Mouse (Mus musculus) limb, embryonic 15.5 days (tissue): ENCODE data around the gene Tob2. TPM values are rescaled to one million over a fixed set of nuclear protein-coding genes. Genes with fewer than 3 reads are reported as not detected.

ENCODE experiments used
- ATAC-seq: fragments of 200-750 bp; cut with Nextera tagmentation; 2 replicates; pipeline ENCODE4 v1.8.0; 2017; ENCODE audit warnings: low read depth, moderate TSS enrichment; ENCODE audit not compliant: insufficient number of reproducible peaks, low FRiP score, low TSS enrichment
- H3K27ac ChIP-seq: fragments of 300-500 bp; sonication (generic); 2 replicates; pipeline ENCODE4 v1.5.1; 2015; ENCODE audit warnings: moderate library complexity, mild to moderate bottlenecking, inconsistent platforms
- H3K27me3 ChIP-seq: fragments of 300-500 bp; sonication (generic); 2 replicates; pipeline ENCODE4 v1.6.1; 2015; ENCODE audit warnings: inconsistent platforms
- H3K36me3 ChIP-seq: fragments of 300-500 bp; sonication (generic); 2 replicates; pipeline ENCODE4 v1.6.1; 2015; ENCODE audit warnings: inconsistent platforms
- H3K4me1 ChIP-seq: fragments of 300-500 bp; sonication (generic); 2 replicates; pipeline ENCODE4 v1.6.1; 2015; ENCODE audit warnings: inconsistent platforms
- H3K4me2 ChIP-seq: fragments of 300-500 bp; sonication (generic); 2 replicates; pipeline ENCODE4 v1.6.1; 2015; ENCODE audit warnings: mild to moderate bottlenecking, inconsistent platforms
- H3K4me3 ChIP-seq: fragments of 300-500 bp; sonication (generic); 2 replicates; pipeline ENCODE4 v1.5.1; 2015; ENCODE audit warnings: mild to moderate bottlenecking, inconsistent platforms
- H3K9ac ChIP-seq: fragments of 300-500 bp; sonication (generic); 2 replicates; pipeline ENCODE4 v1.6.1; 2015; ENCODE audit warnings: inconsistent platforms
- H3K9me3 ChIP-seq: fragments of 300-500 bp; sonication (generic); 2 replicates; pipeline ENCODE4 v1.6.1; 2016; ENCODE audit warnings: inconsistent platforms
- WGBS: fragments of 180-500 bp; shearing (Covaris S2); methylation state at CpG from one replicate; pipeline ENCODE4 v1.1.7; 2015; 5-methylcytosine and 5-hydroxymethylcytosine counted together
- polyA plus RNA-seq: library from polyadenylated mRNA; unstranded; fragments of >200 nt; fragmentation: Nextera tagmentation; extraction: Ambion mirVana; gene quantifications from 2 replicates; pipeline ENCODE4 v1.2.1, GENCODE M21; 2015

Gene Tob2
- polyA plus RNA-seq, 1 experiment from 2014 or later, result 29.8 TPM

GRCm38 (mm10) chr15:81812696-81813631, 45.6 kb downstream of the Tob2 start:
- Histone ChIP-seq H3K4me3 (peak overlapping the region; percentile 82; the same call in 1 of the 2 replicates), H3K27me3 (no peaks in the 10 kb centered on the region), H3K9me3 (no peaks in the 10 kb centered on the region), H3K4me1 (peaks cover 35% of the 10 kb centered on the region), H3K36me3 (peaks cover 32% of the 10 kb centered on the region), H3K9ac (no peak overlapping the region), H3K27ac (no peak overlapping the region), H3K4me2 (peak overlapping the region; percentile 82)
- ATAC-seq, result no peak
- WGBS, result 64% methylated on average over 7 of the region's 7 CpGs

GRCm38 (mm10) chr15:81812287-81812686, 46.3 kb downstream of the Tob2 start:
- no peaks in the 10 kb centered on the region for H3K9me3 ChIP-seq
- no peak for ATAC-seq
- H3K27me3 ChIP-seq, result no peaks in the 10 kb centered on the region
- WGBS, result 30% methylated on average over 3 of the region's 3 CpGs
- peaks cover 25% of the 10 kb centered on the region for H3K36me3 ChIP-seq
- H3K27ac ChIP-seq, result 0 out of 2 replicates have a peak overlapping the region, but pooled peaks have one; percentile 93
- peaks cover 35% of the 10 kb centered on the region for H3K4me1 ChIP-seq
- peak overlapping the region; percentile 82 for H3K4me2 ChIP-seq
- H3K4me3 ChIP-seq, result peak overlapping the region; percentile 82
- H3K9ac ChIP-seq, result peak overlapping the region; percentile 77

GRCm38 (mm10) chr15:81811599-81811996, 47.0 kb downstream of the Tob2 start:
- H3K9ac ChIP-seq, result peak overlapping the region; percentile 77
- peaks cover 19% of the 10 kb centered on the region for H3K36me3 ChIP-seq
- peaks cover 40% of the 10 kb centered on the region for H3K4me1 ChIP-seq
- no peaks in the 10 kb centered on the region for H3K27me3 ChIP-seq
- H3K4me3 ChIP-seq, result peak overlapping the region; percentile 82
- 3% methylated on average over 14 of the region's 26 CpGs for WGBS
- peak overlapping the region; percentile 82 for H3K4me2 ChIP-seq
- ATAC-seq, result no peak; the same call in 1 of the 2 replicates
- H3K27ac ChIP-seq, result peak overlapping the region; percentile 93
- H3K9me3 ChIP-seq, result no peaks in the 10 kb centered on the region

- Histone ChIP-seq H3K36me3 (peaks cover 13% of the 10 kb centered on the region), H3K9me3 (no peaks in the 10 kb centered on the region), H3K27me3 (no peaks in the 10 kb centered on the region), H3K4me3 (peak overlapping the region; percentile 82), H3K27ac (peak overlapping the region; percentile 93), H3K9ac (peak overlapping the region; percentile 77), H3K4me2 (peak overlapping the region; percentile 82), H3K4me1 (peaks cover 42% of the 10 kb centered on the region)
- peak; percentile 97 for ATAC-seq
- WGBS, result under 1% methylated on average over 81 of the region's 89 CpGs
Measured at GRCm38 (mm10) chr15:81810671-81811598, 47.7 kb downstream of the Tob2 start.

GRCm38 (mm10) chr15:81810150-81810549, 48.4 kb downstream of the Tob2 start:
- H3K36me3 ChIP-seq, result peaks cover 5% of the 10 kb centered on the region
- no peaks in the 10 kb centered on the region for H3K9me3 ChIP-seq
- H3K27me3 ChIP-seq, result no peaks in the 10 kb centered on the region
- peak overlapping the region; percentile 33; the same call in 1 of the 2 replicates for H3K9ac ChIP-seq
- peaks cover 49% of the 10 kb centered on the region for H3K4me1 ChIP-seq
- H3K4me3 ChIP-seq, result peak overlapping the region; percentile 82
- H3K4me2 ChIP-seq, result peak overlapping the region; percentile 82
- 1% methylated on average over 10 of the region's 10 CpGs for WGBS
- peak overlapping the region; percentile 93 for H3K27ac ChIP-seq
- peak; percentile 21; the same call in 1 of the 2 replicates for ATAC-seq

DNA sequence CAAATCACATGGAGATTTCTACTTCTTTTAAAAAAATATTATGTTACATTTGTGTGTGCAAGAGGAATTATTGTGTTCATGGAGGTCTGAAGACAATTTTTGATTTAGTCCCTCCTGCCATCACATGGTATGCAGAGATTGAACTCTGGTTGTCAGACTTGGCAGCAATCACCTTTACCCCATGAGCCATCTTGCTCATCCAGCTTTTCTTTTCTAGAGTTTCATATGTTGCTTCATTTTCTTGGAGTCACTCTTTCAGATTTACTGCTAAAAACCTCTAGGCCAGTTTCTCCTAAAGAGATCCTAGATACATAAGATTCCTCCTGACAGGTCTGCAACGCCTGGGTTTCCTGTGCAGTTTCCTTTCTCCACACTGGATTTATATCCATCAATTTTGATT, 49.0 kb downstream of the Tob2 start:
- Histone ChIP-seq H3K9ac (0 out of 2 replicates have a peak overlapping the region, but pooled peaks have one; percentile 23), H3K4me3 (peak overlapping the region; percentile 82), H3K36me3 (no peaks in the 10 kb centered on the region), H3K4me1 (peaks cover 55% of the 10 kb centered on the region), H3K27ac (peak overlapping the region; percentile 93), H3K9me3 (no peaks in the 10 kb centered on the region), H3K27me3 (no peaks in the 10 kb centered on the region), H3K4me2 (peak overlapping the region; percentile 82; the same call in 1 of the 2 replicates)
- no peak for ATAC-seq
- WGBS, result 28% methylated on average over 1 of the region's 1 CpGs

DNA sequence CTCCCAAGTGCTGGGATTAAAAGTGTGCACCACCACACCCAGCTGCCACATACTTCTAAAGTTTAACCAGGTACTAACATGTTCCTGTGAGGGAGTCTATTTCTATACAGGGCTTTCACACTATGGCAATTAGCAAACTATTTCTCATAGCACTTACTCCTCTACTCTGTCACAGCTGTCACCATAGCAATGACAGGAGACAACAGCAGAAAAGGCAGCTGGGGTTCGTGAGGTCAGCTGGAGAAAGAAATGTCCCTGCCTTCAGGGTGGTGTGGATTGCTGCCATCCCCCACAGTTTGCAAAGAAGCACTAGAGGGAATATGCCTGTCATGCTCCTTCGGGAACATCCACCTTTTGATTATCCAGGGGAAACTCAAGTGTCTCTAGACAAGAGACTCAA, 49.8 kb downstream of the Tob2 start:
- Histone ChIP-seq H3K9me3 (no peaks in the 10 kb centered on the region), H3K4me2 (no peak overlapping the region), H3K36me3 (no peaks in the 10 kb centered on the region), H3K4me1 (peaks cover 60% of the 10 kb centered on the region), H3K27ac (no peak overlapping the region), H3K27me3 (no peaks in the 10 kb centered on the region), H3K9ac (no peak overlapping the region), H3K4me3 (no peak overlapping the region)
- WGBS, result 68% methylated on average over 2 of the region's 2 CpGs
- no peak for ATAC-seq

GRCm38 (mm10) chr15:81806621-81807404, 51.8 kb downstream of the Tob2 start:
- Histone ChIP-seq H3K27ac (no peak overlapping the region), H3K4me2 (no peak overlapping the region), H3K27me3 (no peaks in the 10 kb centered on the region), H3K9me3 (no peaks in the 10 kb centered on the region), H3K4me1 (peaks cover 69% of the 10 kb centered on the region), H3K4me3 (no peak overlapping the region), H3K36me3 (no peaks in the 10 kb centered on the region), H3K9ac (no peak overlapping the region)
- 68% methylated on average over 4 of the region's 4 CpGs for WGBS
- ATAC-seq, result no peak

DNA sequence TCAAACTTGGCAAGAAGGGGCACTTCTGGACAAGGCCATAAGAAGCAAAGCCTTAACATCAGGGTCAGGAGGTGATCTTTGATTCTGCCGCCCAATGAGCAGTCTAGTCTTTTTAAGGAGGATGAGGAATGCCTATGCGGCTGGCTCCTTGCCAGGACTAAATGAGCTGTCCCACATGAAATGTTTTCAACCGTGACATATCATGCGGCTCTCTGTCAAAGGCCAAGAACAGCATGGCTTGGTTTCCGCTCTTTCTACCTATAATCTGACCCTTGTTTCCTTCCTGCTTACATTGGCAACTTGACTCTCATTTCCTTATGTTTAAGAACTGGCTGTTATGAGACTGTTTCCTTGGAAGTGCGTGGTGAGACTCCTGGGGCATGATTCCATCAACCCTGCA, 53.0 kb downstream of the Tob2 start:
- no peak overlapping the region for H3K9ac ChIP-seq
- H3K4me3 ChIP-seq, result no peak overlapping the region
- ATAC-seq, result no peak
- H3K27me3 ChIP-seq, result no peaks in the 10 kb centered on the region
- H3K9me3 ChIP-seq, result no peaks in the 10 kb centered on the region
- no peak overlapping the region for H3K4me2 ChIP-seq
- WGBS, result 45% methylated on average over 6 of the region's 6 CpGs
- peaks cover 71% of the 10 kb centered on the region for H3K4me1 ChIP-seq
- H3K36me3 ChIP-seq, result no peaks in the 10 kb centered on the region
- H3K27ac ChIP-seq, result peak overlapping the region; percentile 88

DNA sequence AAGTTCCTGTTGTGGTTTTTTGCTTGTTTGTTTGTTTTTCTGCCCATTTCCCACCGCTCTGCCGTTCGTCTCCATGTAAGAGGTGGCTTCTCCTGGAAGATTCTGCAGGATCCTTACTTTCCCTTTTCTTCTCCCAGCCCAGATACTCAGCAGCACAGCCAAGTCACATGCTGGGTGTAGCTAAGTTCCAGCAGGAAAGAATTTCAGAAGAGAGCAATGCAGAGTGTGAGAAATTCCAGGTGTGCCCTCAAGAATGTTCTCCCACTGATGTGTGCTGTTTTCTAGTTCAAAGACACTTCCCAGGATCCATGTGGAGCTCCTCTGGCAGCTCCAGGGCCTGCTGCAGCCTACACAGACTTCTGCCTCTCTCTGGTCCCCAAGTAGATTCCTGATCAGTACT, 53.7 kb downstream of the Tob2 start:
- Histone ChIP-seq H3K9me3 (no peaks in the 10 kb centered on the region), H3K4me3 (no peak overlapping the region), H3K27ac (peak overlapping the region; percentile 88), H3K27me3 (no peaks in the 10 kb centered on the region), H3K36me3 (no peaks in the 10 kb centered on the region), H3K9ac (no peak overlapping the region), H3K4me2 (no peak overlapping the region), H3K4me1 (peaks cover 65% of the 10 kb centered on the region)
- ATAC-seq, result no peak
- 74% methylated on average over 3 of the region's 3 CpGs for WGBS

GRCm38 (mm10) chr15:81804172-81804571, 54.4 kb downstream of the Tob2 start:
- Histone ChIP-seq H3K36me3 (no peaks in the 10 kb centered on the region), H3K4me2 (peak overlapping the region; percentile 81; the same call in 1 of the 2 replicates), H3K9ac (no peak overlapping the region), H3K4me1 (peaks cover 58% of the 10 kb centered on the region), H3K4me3 (peak overlapping the region; percentile 46), H3K27ac (peak overlapping the region; percentile 88), H3K27me3 (no peaks in the 10 kb centered on the region), H3K9me3 (no peaks in the 10 kb centered on the region)
- ATAC-seq, result no peak
- 59% methylated on average over 1 of the region's 1 CpGs for WGBS
